Mouse (Mus musculus) MEL (cell line): ENCODE measurements around the gene Wnt5a. TPM values are rescaled to one million over a fixed set of nuclear protein-coding genes. Genes with fewer than 3 reads are reported as not detected.

Experiments used
- DNase-seq: peaks from one replicate; pipeline ENCODE4 v3.0.0; 2011; ENCODE audit warnings: low read depth, low spot score
- H3K27ac ChIP-seq: 2 replicates; pipeline ENCODE4 v1.5.1; 2012; ENCODE audit warnings: low read depth, mild to moderate bottlenecking, control low read depth, low read length, moderate library complexity; ENCODE audit not compliant: control insufficient read depth
- H3K27me3 ChIP-seq, 2 experiments: fragments of 150-350 bp in 1 of 2; sonication (generic) in 1 of 2; 2 replicates each; pipeline ENCODE4 v1.6.1; 2012; ENCODE audit warnings: low read length in 2 of 2, mild to moderate bottlenecking in 2 of 2, improper control_type of control experiment in 1 of 2, moderate library complexity in 1 of 2; ENCODE audit not compliant: insufficient read depth in 2 of 2, control insufficient read depth in 1 of 2
- H3K36me3 ChIP-seq, 2 experiments: 2 replicates each; pipeline ENCODE4 v1.6.1; 2012 to 2014; ENCODE audit warnings: low read length in 2 of 2, improper control_type of control experiment in 1 of 2, inconsistent platforms in 1 of 2, mild to moderate bottlenecking in 1 of 2; ENCODE audit not compliant: insufficient read depth in 2 of 2, control insufficient read depth in 1 of 2
- H3K4me1 ChIP-seq, 2 experiments: fragments of 150-350 bp in 1 of 2; sonication (generic) in 1 of 2; 2 replicates each; pipeline ENCODE4 v1.6.1; 2012; ENCODE audit warnings: low read length in 2 of 2, improper control_type of control experiment in 1 of 2, mild to moderate bottlenecking in 1 of 2; ENCODE audit not compliant: insufficient read depth in 2 of 2, control insufficient read depth in 1 of 2
- H3K4me3 ChIP-seq, 2 experiments: fragments of 150-350 bp in 1 of 2; sonication (generic) in 1 of 2; 2 replicates each; pipeline ENCODE4 v1.5.1; 2012; ENCODE audit warnings: low read depth in 2 of 2, low read length in 2 of 2, mild to moderate bottlenecking in 2 of 2, moderate library complexity in 2 of 2, control low read depth in 1 of 2, improper control_type of control experiment in 1 of 2; ENCODE audit not compliant: control insufficient read depth in 1 of 2, insufficient read depth in 1 of 2
- H3K79me2 ChIP-seq: 2 replicates; pipeline ENCODE4 v1.6.1; 2012; ENCODE audit warnings: mild to moderate bottlenecking, low read length, moderate library complexity; ENCODE audit not compliant: control insufficient read depth, poor library complexity, insufficient read depth
- H3K9ac ChIP-seq: 2 replicates; pipeline ENCODE4 v1.6.1; 2012; ENCODE audit warnings: low read depth, mild to moderate bottlenecking, control low read depth, low read length, moderate library complexity; ENCODE audit not compliant: control insufficient read depth, poor library complexity, severe bottlenecking
- H3K9me3 ChIP-seq: fragments of 150-350 bp; sonication (generic); replicated peaks from 2 replicates; pipeline ENCODE4 v1.6.1; 2012; ENCODE audit warnings: mild to moderate bottlenecking, low read length, improper control_type of control experiment, moderate library complexity; ENCODE audit not compliant: insufficient read depth
- BHLHE40 ChIP-seq: IDR thresholded peaks from 2 replicates; pipeline ENCODE4 v1.6.1; 2012; ENCODE audit warnings: low read depth, mild to moderate bottlenecking, inconsistent platforms, low read length, improper control_type of control experiment, borderline replicate concordance
- CHD2 ChIP-seq: IDR thresholded peaks from 2 replicates; pipeline ENCODE4 v1.6.1; 2011; ENCODE audit warnings: low read length, improper control_type of control experiment
- CTCF ChIP-seq, 3 experiments: IDR thresholded peaks in 2 of 3; conservative IDR thresholded peaks in 1 of 3; 2 replicates each; pipeline ENCODE4 v1.5.1; 2011 to 2012; ENCODE audit warnings: low read length in 3 of 3, low read depth in 2 of 3, mild to moderate bottlenecking in 2 of 3, improper control_type of control experiment in 1 of 3, inconsistent platforms in 1 of 3, mixed read lengths in 1 of 3, moderate library complexity in 1 of 3; ENCODE audit not compliant: control insufficient read depth in 1 of 3, insufficient read depth in 1 of 3, poor library complexity in 1 of 3, severe bottlenecking in 1 of 3
- E2F4 ChIP-seq: IDR thresholded peaks from 2 replicates; pipeline ENCODE4 v1.6.1; 2011; ENCODE audit warnings: low read depth, low read length, improper control_type of control experiment, borderline replicate concordance
- ELF1 ChIP-seq: IDR thresholded peaks from 2 replicates; pipeline ENCODE4 v1.6.1; 2014; ENCODE audit warnings: low read depth, mild to moderate bottlenecking, inconsistent platforms, low read length, improper control_type of control experiment, moderate library complexity
- EP300 ChIP-seq, 2 experiments: IDR thresholded peaks; 2 replicates each; pipeline ENCODE4 v1.6.1; 2011; ENCODE audit warnings: improper control_type of control experiment in 2 of 2, low read length in 2 of 2, low read depth in 1 of 2, mild to moderate bottlenecking in 1 of 2
- ETS1 ChIP-seq: IDR thresholded peaks from 2 replicates; pipeline ENCODE4 v1.6.1; 2012; ENCODE audit warnings: low read depth, mild to moderate bottlenecking, inconsistent platforms, low read length, improper control_type of control experiment, moderate library complexity
- GABPA ChIP-seq: IDR thresholded peaks from 2 replicates; pipeline ENCODE4 v1.6.1; 2012; ENCODE audit warnings: low read depth, mild to moderate bottlenecking, inconsistent platforms, low read length, improper control_type of control experiment, moderate library complexity
- HCFC1 ChIP-seq: IDR thresholded peaks from 2 replicates; pipeline ENCODE4 v1.6.1; 2012; ENCODE audit warnings: low read depth, mild to moderate bottlenecking, inconsistent platforms, low read length, improper control_type of control experiment, moderate library complexity
- KAT2A ChIP-seq: conservative IDR thresholded peaks from 2 replicates; pipeline ENCODE4 v1.6.1; 2012; ENCODE audit warnings: low read depth, low read length, improper control_type of control experiment, inconsistent platforms
- MAFK ChIP-seq: IDR thresholded peaks from 2 replicates; pipeline ENCODE4 v1.6.1; 2011; ENCODE audit warnings: low read depth, mild to moderate bottlenecking, low read length, improper control_type of control experiment, borderline replicate concordance
- MAZ ChIP-seq: IDR thresholded peaks from 2 replicates; pipeline ENCODE4 v1.6.1; 2012; ENCODE audit warnings: low read depth, mild to moderate bottlenecking, inconsistent platforms, low read length, improper control_type of control experiment
- MEF2A ChIP-seq: IDR thresholded peaks from 2 replicates; pipeline ENCODE4 v1.6.1; 2014; ENCODE audit warnings: low read depth, mild to moderate bottlenecking, inconsistent platforms, low read length, improper control_type of control experiment; ENCODE audit not compliant: poor library complexity, insufficient replicate concordance, severe bottlenecking; ENCODE audit errors: extremely low read depth
- MXI1 ChIP-seq: IDR thresholded peaks from 2 replicates; pipeline ENCODE4 v1.6.1; 2011; ENCODE audit warnings: mild to moderate bottlenecking, low read depth, low read length, improper control_type of control experiment
- NELFE ChIP-seq: IDR thresholded peaks from 2 replicates; pipeline ENCODE4 v1.6.1; 2011; ENCODE audit warnings: low read depth, low read length, improper control_type of control experiment
- POLR2A ChIP-seq, 2 experiments: IDR thresholded peaks; 2 replicates each; pipeline ENCODE4 v1.6.1; 2011 to 2012; ENCODE audit warnings: low read length in 2 of 2, mild to moderate bottlenecking in 2 of 2, control low read depth in 1 of 2, improper control_type of control experiment in 1 of 2, low read depth in 1 of 2, moderate library complexity in 1 of 2; ENCODE audit not compliant: control insufficient read depth in 1 of 2, insufficient read depth in 1 of 2, poor library complexity in 1 of 2
- RAD21 ChIP-seq: IDR thresholded peaks from 2 replicates; pipeline ENCODE4 v1.6.1; 2011; ENCODE audit warnings: mild to moderate bottlenecking, low read depth, low read length, improper control_type of control experiment
- SMC3 ChIP-seq: IDR thresholded peaks from 2 replicates; pipeline ENCODE4 v1.6.1; 2011; ENCODE audit warnings: low read depth, low read length, improper control_type of control experiment
- TBP ChIP-seq: IDR thresholded peaks from 2 replicates; pipeline ENCODE4 v1.8.0; 2011; ENCODE audit warnings: low read depth, low read length, improper control_type of control experiment
- UBTF ChIP-seq: IDR thresholded peaks from 2 replicates; pipeline ENCODE4 v1.6.1; 2012; ENCODE audit warnings: low read depth, mild to moderate bottlenecking, inconsistent platforms, low read length, improper control_type of control experiment, moderate library complexity, borderline replicate concordance; ENCODE audit not compliant: insufficient read depth
- USF2 ChIP-seq, 2 experiments: IDR thresholded peaks; 2 replicates each; pipeline ENCODE4 v1.6.1; 2011 to 2012; ENCODE audit warnings: improper control_type of control experiment in 2 of 2, low read length in 2 of 2, borderline replicate concordance in 1 of 2, inconsistent platforms in 1 of 2, low read depth in 1 of 2, mild to moderate bottlenecking in 1 of 2; ENCODE audit not compliant: insufficient read depth in 1 of 2
- polyA plus RNA-seq, 2 experiments: library from polyadenylated mRNA; stranded (reverse) in 1 of 2; unstranded in 1 of 2; fragments of >175 nt in 1 of 2; fragments of >200 nt in 1 of 2; gene quantifications; 2 replicates each; pipeline versions ENCODE4 v1.2.1 to v1.2.4; 2012; ENCODE audit warnings: low replicate concordance in 2 of 2, low read depth in 1 of 2; ENCODE audit not compliant: insufficient read length in 2 of 2, insufficient read depth in 1 of 2, missing spikeins in 1 of 2
- total RNA-seq: library from RNA; depleted of rRNA; stranded (reverse); fragments of 300-350 nt; gene quantifications from 2 replicates; pipeline ENCODE4 v1.2.3, GENCODE M21; 2012

The Wnt5a gene
- total and polyA plus RNA-seq, 3 experiments: not detected

DNA sequence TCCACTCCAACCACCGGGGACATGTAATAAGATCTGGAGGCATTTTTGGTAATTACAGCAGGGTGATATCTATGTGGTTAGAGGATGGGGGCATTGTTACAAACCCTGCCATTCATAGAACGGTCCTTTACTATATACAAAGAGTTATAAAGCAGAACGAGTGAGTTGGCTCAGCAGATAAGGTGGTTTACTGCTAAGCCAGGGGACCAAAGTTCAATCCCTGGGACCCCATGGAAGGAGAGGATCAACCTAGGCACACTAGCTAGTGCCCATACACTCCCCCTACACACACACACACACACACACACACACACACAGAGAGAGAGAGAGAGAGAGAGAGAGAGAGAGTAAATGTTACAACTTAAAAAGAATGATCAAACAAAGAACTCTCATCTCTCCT is 47.1 kb upstream of the Wnt5a start:
- Histone ChIP-seq H3K4me3 (no peak overlapping the region), H3K36me3 (no peaks in the 10 kb centered on the region), H3K79me2 (no peaks in the 10 kb centered on the region), H3K27me3 (no peaks in the 10 kb centered on the region), H3K9ac (no peak overlapping the region), H3K27ac (no peak overlapping the region), H3K4me1 (no peaks in the 10 kb centered on the region), H3K9me3 (no peaks in the 10 kb centered on the region)
- DNase-seq: no peak
- no peak for TF ChIP-seq NELFE
- no peak for TF ChIP-seq USF2 (IDR thresholded peaks at IDR 0.05; ENCODE audit: borderline replicate concordance in 1 of 2, insufficient read depth in 1 of 2, low read depth in 1 of 2, low read length in 2 of 2)
- no peak for TF ChIP-seq KAT2A
- no peak for TF ChIP-seq MXI1

DNA sequence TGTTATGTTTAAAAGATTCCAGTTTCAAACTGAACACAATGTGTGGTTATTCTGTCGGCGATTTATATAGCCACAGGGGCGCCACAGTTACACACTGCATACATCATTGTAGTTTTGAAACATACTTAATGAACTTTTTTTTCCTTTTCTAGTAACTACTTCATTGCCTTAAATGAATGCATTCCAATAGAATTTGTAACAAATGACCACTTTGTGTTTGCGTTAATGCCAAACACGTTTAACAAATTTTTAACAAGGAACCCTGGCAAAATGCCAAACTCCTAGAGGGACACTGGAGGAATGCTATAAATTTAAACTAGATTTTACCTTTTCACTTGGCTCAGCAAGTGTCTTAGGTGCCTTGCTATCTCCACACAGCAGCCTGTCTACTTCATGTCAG is 36.6 kb upstream of the Wnt5a start:
- H3K4me3 ChIP-seq: no peak overlapping the region
- TF ChIP-seq E2F4: no peak
- TF ChIP-seq MXI1: no peak
- no peak for TF ChIP-seq CHD2
- TF ChIP-seq BHLHE40: no peak
- TF ChIP-seq POLR2A (IDR thresholded peaks at IDR 0.05; ENCODE audit: control insufficient read depth in 1 of 2, insufficient read depth in 1 of 2, low read depth in 1 of 2, low read length in 2 of 2, poor library complexity in 1 of 2): no peak
- TF ChIP-seq ELF1: no peak
- TF ChIP-seq NELFE: no peak
- no peak for TF ChIP-seq SMC3
- no peak for TF ChIP-seq CTCF (IDR thresholded peaks at IDR 0.05 in 2 of 3, conservative IDR thresholded peaks at IDR 0.05 in 1 of 3; ENCODE audit: control insufficient read depth in 1 of 3, insufficient read depth in 1 of 3, low read depth in 2 of 3, low read length in 3 of 3, poor library complexity in 1 of 3, severe bottlenecking in 1 of 3)
- no peak for TF ChIP-seq EP300 (IDR thresholded peaks at IDR 0.05; ENCODE audit: low read depth in 1 of 2, low read length in 2 of 2)
- TF ChIP-seq TBP: no peak
- TF ChIP-seq RAD21: no peak
- no peak for TF ChIP-seq KAT2A
- no peak for TF ChIP-seq MEF2A
- no peak for TF ChIP-seq MAZ
- TF ChIP-seq HCFC1: no peak
- TF ChIP-seq UBTF: no peak
- no peak for TF ChIP-seq ETS1
- TF ChIP-seq GABPA: no peak
- no peak for TF ChIP-seq MAFK
- H3K36me3 ChIP-seq: no peaks in the 10 kb centered on the region
- no peak overlapping the region for H3K9ac ChIP-seq
- no peak for DNase-seq
- no peaks in the 10 kb centered on the region for H3K4me1 ChIP-seq
- H3K79me2 ChIP-seq: no peaks in the 10 kb centered on the region
- H3K27me3 ChIP-seq: no peaks in the 10 kb centered on the region
- no peaks in the 10 kb centered on the region for H3K9me3 ChIP-seq
- H3K27ac ChIP-seq: no peak overlapping the region
